Mouse (Mus musculus) brain, embryonic 14.5 days (tissue): ENCODE results near the gene Tssk1.

Experiments
- CTCF ChIP-seq: fragments of 200-500 bp; IDR thresholded peaks from 2 replicates; pipeline ENCODE4 v1.5.1; 2012; ENCODE audit warnings: inconsistent platforms, mild to moderate bottlenecking, moderate library complexity, borderline replicate concordance; ENCODE audit not compliant: insufficient read depth, insufficient read length; ENCODE audit errors: extremely low read depth
- POLR2A ChIP-seq: fragments of 200-500 bp; IDR thresholded peaks from 2 replicates; pipeline ENCODE4 v1.6.1; 2012; ENCODE audit warnings: mild to moderate bottlenecking, inconsistent platforms, borderline replicate concordance; ENCODE audit not compliant: poor library complexity, insufficient read depth, insufficient read length, severe bottlenecking; ENCODE audit errors: extremely low read depth

DNA sequence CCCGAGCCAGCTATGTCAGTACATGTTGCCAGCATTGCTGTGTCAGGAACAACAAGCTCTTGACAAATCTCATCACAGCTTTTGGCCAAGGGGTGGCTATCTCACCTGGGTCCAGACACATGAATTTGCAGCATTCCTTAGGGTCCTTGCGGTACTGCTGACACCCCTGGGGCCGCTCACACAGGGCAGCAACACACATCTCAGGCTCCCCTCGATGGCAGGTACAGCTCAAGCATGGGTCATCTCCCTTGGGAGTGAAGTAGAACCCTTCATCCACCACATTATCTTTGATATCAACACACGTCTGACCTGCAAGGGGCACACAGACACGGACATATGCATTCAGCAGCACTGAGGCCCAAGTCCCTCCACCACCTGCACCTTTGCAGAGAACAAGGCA lies 44.5 kb upstream of the Tssk1 start:
- TF ChIP-seq CTCF, result no peak
- no peak for TF ChIP-seq POLR2A
